Mouse (Mus musculus) small intestine, adult 2 months (tissue): Measurements from ENCODE around the gene Sipa1l2. TPM values are rescaled to one million over a fixed set of nuclear protein-coding genes. Genes with fewer than 3 reads are reported as not detected.

ENCODE experiments used
- H3K27ac ChIP-seq: fragments of 200-500 bp; 2 replicates; pipeline ENCODE4 v1.5.1; 2012; ENCODE audit warnings: low read depth, low read length, control low read depth, inconsistent platforms; ENCODE audit not compliant: insufficient read depth
- H3K27me3 ChIP-seq: fragments of 200-500 bp; 2 replicates; pipeline ENCODE4 v1.6.1; 2012; ENCODE audit warnings: mild to moderate bottlenecking, moderate library complexity, low read length, inconsistent platforms; ENCODE audit not compliant: control insufficient read depth, insufficient read depth
- H3K36me3 ChIP-seq: fragments of 200-500 bp; 2 replicates; pipeline ENCODE4 v1.6.1; 2012; ENCODE audit warnings: mild to moderate bottlenecking, low read length, control low read depth, inconsistent platforms; ENCODE audit not compliant: control insufficient read depth, insufficient read depth
- H3K4me1 ChIP-seq: fragments of 200-500 bp; 2 replicates; pipeline ENCODE4 v1.6.1; 2012; ENCODE audit warnings: low read length, inconsistent platforms, mixed read lengths; ENCODE audit not compliant: control insufficient read depth, insufficient read depth, insufficient read length
- H3K4me3 ChIP-seq: fragments of 200-500 bp; 2 replicates; pipeline ENCODE4 v1.5.1; 2012; ENCODE audit warnings: low read depth, mild to moderate bottlenecking, control low read depth, inconsistent platforms, low read length, moderate library complexity
- CTCF ChIP-seq: fragments of 200-500 bp; IDR thresholded peaks from 2 replicates; pipeline ENCODE4 v1.5.1; 2012; ENCODE audit warnings: low read depth, mild to moderate bottlenecking, control low read depth, inconsistent platforms, low read length, moderate library complexity, mixed read lengths; ENCODE audit not compliant: insufficient replicate concordance, insufficient read length; ENCODE audit errors: extremely low read depth
- POLR2A ChIP-seq: fragments of 200-500 bp; IDR thresholded peaks from 2 replicates; pipeline ENCODE4 v1.6.1; 2012; ENCODE audit warnings: low read depth, mild to moderate bottlenecking, control low read depth, inconsistent platforms, low read length, moderate library complexity
- WGBS: fragments of 180-500 bp; shearing (Covaris S2); methylation state at CpG from one replicate; pipeline ENCODE4 v1.1.7; 2018; 5-methylcytosine and 5-hydroxymethylcytosine counted together
- polyA plus RNA-seq: library from polyadenylated mRNA; depleted of rRNA; stranded (reverse); fragments of >200 nt; gene quantifications from 2 replicates; pipeline ENCODE4 v1.2.3, GENCODE M21; 2012

Gene Sipa1l2
- polyA plus RNA-seq, 1 experiment: 9.7 TPM

DNA sequence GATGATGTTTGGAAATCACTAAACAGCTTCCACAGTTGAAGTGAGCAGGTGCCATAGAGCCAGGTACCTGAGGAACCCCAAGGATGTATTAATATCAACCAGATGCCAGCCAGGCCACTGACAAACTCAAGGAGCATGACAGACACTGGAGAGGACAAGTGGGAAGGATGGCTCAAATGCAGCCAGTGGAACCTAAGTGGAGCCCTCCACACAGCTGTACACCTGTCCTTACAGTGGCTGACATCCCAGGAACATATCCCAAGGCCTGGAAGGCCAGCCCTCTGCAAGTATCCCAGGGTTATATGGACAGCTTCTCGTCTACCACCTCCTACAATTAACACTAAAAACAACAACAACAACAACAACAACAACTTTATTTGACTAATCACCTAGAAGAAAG lies 57.0 kb downstream of the Sipa1l2 start:
- Histone ChIP-seq H3K4me3 (no peak overlapping the region), H3K27me3 (no peaks in the 10 kb centered on the region), H3K36me3 (no peaks in the 10 kb centered on the region), H3K27ac (no peak overlapping the region), H3K4me1 (peaks cover 11% of the 10 kb centered on the region; the same call in 1 of the 2 replicates)
- 83% methylated on average over 1 of the region's 1 CpGs for WGBS
- TF ChIP-seq POLR2A: no peak

DNA sequence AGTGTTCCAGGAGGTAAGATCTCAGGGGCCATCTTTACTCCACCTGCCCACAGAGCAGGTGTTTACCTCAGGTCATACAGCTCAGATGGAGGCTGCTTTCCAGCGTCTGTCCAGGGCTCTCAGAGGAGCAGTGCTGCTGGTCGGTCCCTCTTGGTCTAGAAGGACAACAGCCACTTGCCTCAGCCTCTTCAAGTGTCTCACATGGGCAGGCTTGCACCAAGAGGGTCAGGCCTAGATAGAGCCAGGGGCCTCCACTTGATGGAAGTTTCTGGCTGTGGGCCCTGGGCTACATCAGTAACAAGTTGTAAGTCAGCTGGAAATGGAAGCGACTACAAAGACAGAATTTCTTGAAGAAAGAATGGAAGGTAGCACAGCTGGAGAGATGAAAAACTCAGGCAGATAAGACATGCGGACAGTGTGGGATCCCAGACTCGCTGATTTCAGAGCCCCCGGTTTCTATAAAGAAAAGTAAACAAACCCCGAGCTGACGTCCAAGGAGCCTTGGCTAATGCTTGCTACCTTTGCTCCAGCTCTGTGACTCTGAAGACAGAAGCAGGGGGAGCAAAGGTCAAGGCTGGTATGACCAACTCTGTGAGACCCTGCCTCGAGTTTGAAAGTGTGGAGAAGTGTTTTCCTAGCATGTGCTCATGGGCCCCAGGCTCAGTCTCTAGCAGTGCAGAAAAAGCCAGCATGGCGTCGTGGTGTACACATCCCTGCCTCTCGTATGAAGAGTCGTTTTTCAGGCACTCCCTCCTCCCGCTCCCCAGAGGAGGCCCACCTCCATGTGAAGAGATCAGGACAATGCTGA lies 58.5 kb downstream of the Sipa1l2 start:
- Histone ChIP-seq H3K27ac (no peak overlapping the region), H3K4me1 (peaks cover 9% of the 10 kb centered on the region; the same call in 1 of the 2 replicates), H3K36me3 (no peaks in the 10 kb centered on the region), H3K27me3 (no peaks in the 10 kb centered on the region), H3K4me3 (no peak overlapping the region)
- 48% methylated on average over 14 of the region's 14 CpGs for WGBS
- no peak for TF ChIP-seq POLR2A
- TF ChIP-seq CTCF: no peak

DNA sequence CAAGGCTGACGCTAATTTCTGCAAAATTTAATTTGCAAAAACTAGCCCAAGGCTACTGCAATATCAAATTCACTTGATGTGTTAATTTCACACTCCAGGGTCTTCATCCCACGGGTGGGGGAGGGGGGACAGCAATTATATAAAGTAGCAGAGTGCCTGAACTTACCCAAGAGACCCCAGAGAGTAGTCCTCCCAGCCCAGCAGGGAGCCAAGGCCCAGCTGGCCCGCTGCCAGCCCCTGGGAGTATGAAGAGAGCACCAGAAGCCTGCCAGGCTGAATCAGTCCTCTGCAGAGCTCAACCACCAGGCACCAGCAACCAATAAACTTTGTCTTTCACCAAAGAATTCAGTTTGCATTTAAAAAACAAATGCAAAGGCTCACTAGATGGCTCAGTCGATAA lies 59.8 kb downstream of the Sipa1l2 start:
- no peak overlapping the region for H3K4me3 ChIP-seq
- H3K36me3 ChIP-seq: no peaks in the 10 kb centered on the region
- TF ChIP-seq POLR2A (no peak), CTCF (no peak)
- WGBS: 66% methylated on average over 4 of the region's 4 CpGs
- H3K4me1 ChIP-seq: peaks cover 9% of the 10 kb centered on the region; the same call in 1 of the 2 replicates
- no peaks in the 10 kb centered on the region for H3K27me3 ChIP-seq
- H3K27ac ChIP-seq: no peak overlapping the region

DNA sequence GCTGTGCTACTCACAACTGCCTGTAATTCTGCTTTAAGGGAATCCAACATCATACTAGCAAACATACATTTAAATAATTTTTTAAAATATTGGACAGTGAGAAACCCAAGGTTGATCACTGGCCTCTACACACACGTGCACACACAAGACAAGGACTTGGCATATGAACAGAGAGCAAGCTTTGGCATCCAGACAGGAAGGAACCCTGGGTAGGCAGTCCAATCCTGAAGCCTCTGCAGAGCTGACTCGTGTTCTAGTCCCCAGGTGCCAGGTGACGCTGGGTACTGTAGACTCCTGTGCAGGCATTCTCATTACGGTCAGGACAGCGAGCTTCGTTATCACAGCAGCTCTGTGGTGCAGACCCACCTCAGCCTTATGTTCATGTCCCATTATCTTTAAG lies 60.4 kb downstream of the Sipa1l2 start:
- Histone ChIP-seq H3K36me3 (no peaks in the 10 kb centered on the region), H3K4me3 (no peak overlapping the region), H3K4me1 (peaks cover 9% of the 10 kb centered on the region; the same call in 1 of the 2 replicates), H3K27me3 (no peaks in the 10 kb centered on the region), H3K27ac (no peak overlapping the region)
- WGBS: 77% methylated on average over 6 of the region's 6 CpGs
- no peak for TF ChIP-seq POLR2A
- TF ChIP-seq CTCF: no peak

DNA sequence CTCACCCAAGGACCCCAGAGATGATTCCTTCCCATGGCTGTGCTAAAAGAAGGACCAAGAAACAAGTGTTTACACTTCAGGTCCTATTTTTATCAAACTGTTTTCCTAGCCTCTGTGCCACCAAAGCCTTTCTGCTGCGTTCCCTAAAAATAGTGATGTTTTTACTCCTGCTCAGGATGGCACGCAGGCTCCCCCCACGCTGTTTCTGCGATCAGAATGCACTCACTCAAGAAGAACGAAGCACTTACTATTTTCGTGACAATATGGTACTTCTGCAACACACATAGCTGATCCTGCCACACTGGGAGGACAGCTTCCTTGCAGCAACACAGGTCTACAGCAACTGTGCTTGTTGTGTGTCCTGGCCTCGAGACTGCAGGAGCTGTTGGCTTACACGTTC lies 62.3 kb downstream of the Sipa1l2 start:
- Histone ChIP-seq H3K27me3 (no peaks in the 10 kb centered on the region), H3K27ac (no peak overlapping the region), H3K4me3 (no peak overlapping the region), H3K36me3 (no peaks in the 10 kb centered on the region), H3K4me1 (peaks cover 9% of the 10 kb centered on the region; the same call in 1 of the 2 replicates)
- TF ChIP-seq POLR2A (no peak), CTCF (no peak)
- WGBS: 80% methylated on average over 8 of the region's 8 CpGs

DNA sequence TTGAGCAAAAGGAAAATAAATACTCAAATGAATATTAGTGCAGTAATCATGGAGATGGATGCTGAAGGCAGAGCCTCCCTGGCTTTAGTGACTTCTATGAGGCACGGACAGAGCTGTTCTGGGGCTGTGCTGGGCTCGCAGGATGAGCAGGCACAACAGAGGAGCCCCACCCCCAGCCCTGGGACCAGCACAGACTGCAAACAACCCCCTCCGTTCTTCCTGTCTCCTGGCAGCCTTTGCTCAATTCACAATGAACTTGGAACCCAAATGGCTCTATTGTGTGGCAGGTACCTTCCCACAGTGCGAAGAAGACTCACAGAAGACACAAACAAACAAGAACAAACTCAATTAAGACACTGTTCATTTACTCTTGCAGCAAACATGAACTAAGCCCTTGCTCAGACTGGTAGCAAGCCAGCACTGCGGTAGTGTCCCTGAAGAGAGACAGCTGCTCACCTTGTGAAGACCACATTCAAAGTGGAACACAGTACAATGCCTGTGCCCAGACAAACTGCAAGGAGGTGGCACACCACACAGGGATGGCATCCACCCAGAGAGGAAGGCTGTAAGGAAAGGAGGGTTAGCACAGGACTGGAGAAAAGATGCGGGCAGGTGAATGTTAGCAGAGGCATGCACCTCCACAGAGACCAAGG lies 64.9 kb downstream of the Sipa1l2 start:
- TF ChIP-seq CTCF (no peak), POLR2A (no peak)
- Histone ChIP-seq H3K4me1 (peaks cover 4% of the 10 kb centered on the region; the same call in 1 of the 2 replicates), H3K36me3 (no peaks in the 10 kb centered on the region), H3K4me3 (no peak overlapping the region), H3K27ac (no peak overlapping the region), H3K27me3 (no peaks in the 10 kb centered on the region)
- 41% methylated on average over 6 of the region's 6 CpGs for WGBS

DNA sequence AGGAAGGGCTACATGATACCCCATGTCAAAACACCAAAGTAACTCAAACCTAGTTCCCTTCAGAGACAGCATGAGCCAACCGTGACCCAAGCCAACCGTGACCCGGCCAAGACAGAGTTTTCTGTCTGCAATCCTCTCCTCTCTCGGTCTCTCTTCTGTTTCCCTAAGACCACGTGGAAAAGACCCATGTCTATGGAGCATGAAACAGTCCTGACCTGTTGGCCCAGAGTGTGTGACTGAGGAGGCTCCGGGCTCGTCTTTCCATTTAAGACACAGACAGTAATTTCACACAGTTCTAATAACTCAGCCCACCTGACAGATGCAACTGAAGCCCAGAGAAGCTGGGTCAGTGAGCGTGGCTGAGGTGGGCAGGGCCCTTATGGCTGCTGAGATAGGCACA lies 65.8 kb downstream of the Sipa1l2 start:
- H3K27me3 ChIP-seq: no peaks in the 10 kb centered on the region
- no peaks in the 10 kb centered on the region for H3K36me3 ChIP-seq
- WGBS: 92% methylated on average over 8 of the region's 8 CpGs
- no peak overlapping the region for H3K27ac ChIP-seq
- TF ChIP-seq POLR2A: no peak
- TF ChIP-seq CTCF: no peak
- peaks cover 4% of the 10 kb centered on the region; the same call in 1 of the 2 replicates for H3K4me1 ChIP-seq
- H3K4me3 ChIP-seq: no peak overlapping the region
